Mouse (Mus musculus) liver, embryonic 15.5 days (tissue): ENCODE data around the gene Rint1. TPM values are rescaled to one million over a fixed set of nuclear protein-coding genes. Genes with fewer than 3 reads are reported as not detected.
A peak's percentile ranks its signal among the peaks of the same experiment; 100 is the strongest.

Source experiments
- ATAC-seq: fragments of 200-750 bp; cut with Nextera tagmentation; 2 replicates; pipeline ENCODE4 v1.8.0; 2017; ENCODE audit warnings: moderate number of reproducible peaks, mild to moderate bottlenecking, moderate library complexity; ENCODE audit not compliant: insufficient read depth
- H3K27ac ChIP-seq: fragments of 300-500 bp; sonication (generic); replicated peaks from 2 replicates; pipeline ENCODE4 v1.5.1; 2015; ENCODE audit warnings: mild to moderate bottlenecking, inconsistent platforms
- H3K27me3 ChIP-seq: fragments of 300-500 bp; sonication (generic); 2 replicates; pipeline ENCODE4 v1.6.1; 2015; ENCODE audit warnings: mild to moderate bottlenecking, inconsistent platforms
- H3K36me3 ChIP-seq: fragments of 300-500 bp; sonication (generic); replicated peaks from 2 replicates; pipeline ENCODE4 v1.6.1; 2015; ENCODE audit warnings: moderate library complexity, mild to moderate bottlenecking, inconsistent platforms
- H3K4me1 ChIP-seq: fragments of 300-500 bp; sonication (generic); replicated peaks from 2 replicates; pipeline ENCODE4 v1.6.1; 2015; ENCODE audit warnings: inconsistent platforms
- H3K4me2 ChIP-seq: fragments of 300-500 bp; sonication (generic); 2 replicates; pipeline ENCODE4 v1.6.1; 2015; ENCODE audit warnings: moderate library complexity, mild to moderate bottlenecking, inconsistent platforms
- H3K4me3 ChIP-seq: fragments of 300-500 bp; sonication (generic); replicated peaks from 2 replicates; pipeline ENCODE4 v1.5.1; 2015; ENCODE audit warnings: mild to moderate bottlenecking, inconsistent platforms
- H3K9ac ChIP-seq: fragments of 300-500 bp; sonication (generic); 2 replicates; pipeline ENCODE4 v1.6.1; 2015; ENCODE audit warnings: moderate library complexity, mild to moderate bottlenecking, inconsistent platforms
- H3K9me3 ChIP-seq: fragments of 300-500 bp; sonication (generic); replicated peaks from 2 replicates; pipeline ENCODE4 v1.6.1; 2016; ENCODE audit warnings: inconsistent platforms
- WGBS: fragments of 180-500 bp; shearing (Covaris S2); methylation state at CpG from one replicate; pipeline ENCODE4 v1.1.7; 2015; ENCODE audit warnings: mixed read lengths; ENCODE audit not compliant: insufficient replicate concordance; 5-methylcytosine and 5-hydroxymethylcytosine counted together
- polyA plus RNA-seq: library from polyadenylated mRNA; unstranded; fragments of >200 nt; fragmentation: Nextera tagmentation; extraction: Ambion mirVana; gene quantifications from 2 replicates; pipeline ENCODE4 v1.2.1, GENCODE M21; 2015

Gene Rint1
- polyA plus RNA-seq, 1 experiment from 2014 or later, result 16.5 TPM

DNA sequence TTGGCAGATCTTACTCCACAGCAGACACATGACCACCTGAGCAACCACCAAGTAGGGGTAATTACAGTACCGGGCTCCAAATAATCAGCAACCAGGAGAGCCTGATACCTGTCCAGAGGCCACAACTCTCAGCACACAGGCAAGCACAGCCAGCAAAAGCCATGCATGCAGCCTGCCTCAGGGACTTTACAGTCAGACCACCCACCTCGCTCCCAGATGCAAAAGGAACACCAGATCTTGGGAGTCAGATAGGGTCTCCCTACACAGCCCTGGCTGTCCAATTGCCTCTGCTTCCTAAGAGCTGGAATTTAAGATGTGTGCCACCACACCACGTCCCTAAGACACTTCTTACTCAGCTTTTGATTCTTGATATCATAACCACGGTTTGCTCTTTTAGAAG lies 6.3 kb upstream of the Rint1 start:
- WGBS, result 48% methylated on average over 4 of the region's 4 CpGs
- no peaks in the 10 kb centered on the region for H3K27me3 ChIP-seq
- H3K4me1 ChIP-seq, result peaks cover 28% of the 10 kb centered on the region
- no peak overlapping the region for H3K4me3 ChIP-seq
- ATAC-seq, result no peak
- no peak overlapping the region for H3K27ac ChIP-seq
- H3K9ac ChIP-seq, result no peak overlapping the region
- H3K4me2 ChIP-seq, result peak overlapping the region; percentile 16; the same call in 1 of the 2 replicates
- H3K36me3 ChIP-seq, result 0 out of 2 replicates have a peak, but pooled peaks cover 12% of the 10 kb centered on the region
- no peaks in the 10 kb centered on the region for H3K9me3 ChIP-seq

DNA sequence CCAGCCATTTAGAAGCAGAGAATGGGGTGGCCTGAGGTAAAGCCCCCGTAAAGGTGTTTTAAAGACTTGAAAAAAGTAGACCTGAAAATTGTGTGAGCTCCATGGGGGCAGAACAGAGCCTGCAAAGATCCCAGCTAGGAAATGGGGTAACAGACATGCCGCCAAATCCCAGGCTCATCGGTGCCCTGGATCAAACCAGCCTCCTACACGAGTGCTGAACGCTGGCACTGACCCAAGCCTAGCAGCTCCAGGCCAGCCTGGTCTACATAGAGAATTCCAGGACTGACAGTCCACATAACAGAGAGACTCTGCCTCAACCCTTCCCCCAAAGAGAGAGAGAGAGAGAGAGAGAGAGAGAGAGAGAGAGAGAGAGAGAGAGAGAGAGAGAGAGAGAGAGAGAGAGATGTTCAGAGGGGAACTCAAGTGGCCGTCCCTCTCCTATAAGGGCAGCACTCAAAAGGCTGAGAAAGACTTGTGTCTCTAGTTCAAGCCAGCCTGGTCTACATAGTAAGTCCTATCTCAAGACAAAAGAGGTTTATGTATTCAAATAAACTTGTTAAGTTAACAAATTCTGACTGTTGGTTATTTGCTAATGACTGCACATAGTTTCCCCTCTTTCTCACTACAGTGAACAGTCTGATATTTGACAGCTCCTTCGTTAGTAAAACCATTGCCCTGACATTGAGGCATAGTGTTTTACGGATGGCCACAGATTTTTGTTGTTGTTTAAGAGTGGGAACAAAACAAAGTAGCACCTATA lies 5.3 kb upstream of the Rint1 start:
- H3K27ac ChIP-seq, result no peak overlapping the region; the same call in 1 of the 2 replicates
- H3K4me1 ChIP-seq, result peaks cover 31% of the 10 kb centered on the region
- 0 out of 2 replicates have a peak, but pooled peaks cover 6% of the 10 kb centered on the region for H3K36me3 ChIP-seq
- ATAC-seq, result no peak
- no peaks in the 10 kb centered on the region for H3K27me3 ChIP-seq
- H3K9ac ChIP-seq, result peak overlapping the region; percentile 83
- H3K9me3 ChIP-seq, result no peaks in the 10 kb centered on the region
- peak overlapping the region; percentile 98 for H3K4me2 ChIP-seq
- WGBS, result 29% methylated on average over 8 of the region's 8 CpGs
- peak overlapping the region; percentile 89 for H3K4me3 ChIP-seq

DNA sequence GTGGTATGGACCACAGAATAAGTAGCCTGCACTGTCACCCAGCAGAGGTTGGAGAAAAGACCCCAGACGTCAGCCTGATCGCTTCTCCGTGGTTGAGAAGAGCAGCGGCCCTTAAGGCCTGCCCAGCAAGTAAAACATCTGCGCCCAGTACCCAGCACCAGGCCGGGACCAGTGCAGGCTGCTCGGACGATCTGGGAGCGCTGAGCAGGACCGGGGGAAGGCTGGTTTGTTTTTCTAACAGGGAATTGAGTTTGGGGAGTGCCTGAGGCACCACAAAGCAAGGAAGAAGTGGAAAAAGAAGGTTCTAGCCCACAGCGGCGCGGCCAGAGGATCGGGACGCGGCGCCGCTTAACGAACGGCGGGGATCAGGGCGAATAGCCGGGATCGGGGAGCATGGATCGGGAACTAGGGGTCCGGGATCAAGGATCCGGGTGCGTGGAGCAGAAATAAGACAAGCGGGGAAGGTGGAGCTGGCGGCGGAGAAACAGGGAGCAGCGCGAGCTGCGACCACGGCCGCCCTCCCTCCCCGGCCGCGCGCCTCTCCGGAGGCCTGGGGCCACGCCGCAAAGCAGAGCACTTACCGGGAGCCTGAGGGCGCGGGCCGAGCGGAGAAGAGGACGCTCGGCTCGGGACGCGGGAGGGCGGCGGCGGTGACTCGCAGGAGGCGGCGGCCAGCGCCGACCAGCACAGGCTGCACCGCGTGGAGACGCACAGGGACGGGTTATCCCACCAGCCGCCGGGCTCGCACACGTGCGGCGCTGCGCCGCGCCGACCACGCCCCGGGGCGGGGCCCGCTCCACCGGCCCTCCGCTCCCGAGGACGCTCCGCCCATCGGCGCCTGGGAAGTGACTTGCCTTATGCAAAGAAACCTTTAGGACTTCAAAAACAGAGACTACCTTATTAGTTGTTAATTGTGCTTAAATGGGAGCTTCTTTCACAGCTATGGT lies 4.3 kb upstream of the Rint1 start, which contains the start of gene Pus7:
Gene Pus7 (minus strand): TSS at position 781 of the 947 bp plus-strand sequence.
- peak within 1 kb of the TSS; percentile 83 for H3K9ac ChIP-seq
- H3K9me3 ChIP-seq, result no peaks in the 10 kb centered on the region
- peak within 1 kb of the TSS; percentile 98 for H3K4me2 ChIP-seq
- H3K27me3 ChIP-seq, result no peaks in the 10 kb centered on the region
- under 1% methylated on average over 86 of the region's 86 CpGs for WGBS
- peak; percentile 88 for ATAC-seq
- H3K27ac ChIP-seq, result peak within 1 kb of the TSS; percentile 69
- peaks cover 34% of the 10 kb centered on the region for H3K4me1 ChIP-seq
- H3K4me3 ChIP-seq, result peak within 1 kb of the TSS; percentile 89
- no peaks in the 10 kb centered on the region for H3K36me3 ChIP-seq

DNA sequence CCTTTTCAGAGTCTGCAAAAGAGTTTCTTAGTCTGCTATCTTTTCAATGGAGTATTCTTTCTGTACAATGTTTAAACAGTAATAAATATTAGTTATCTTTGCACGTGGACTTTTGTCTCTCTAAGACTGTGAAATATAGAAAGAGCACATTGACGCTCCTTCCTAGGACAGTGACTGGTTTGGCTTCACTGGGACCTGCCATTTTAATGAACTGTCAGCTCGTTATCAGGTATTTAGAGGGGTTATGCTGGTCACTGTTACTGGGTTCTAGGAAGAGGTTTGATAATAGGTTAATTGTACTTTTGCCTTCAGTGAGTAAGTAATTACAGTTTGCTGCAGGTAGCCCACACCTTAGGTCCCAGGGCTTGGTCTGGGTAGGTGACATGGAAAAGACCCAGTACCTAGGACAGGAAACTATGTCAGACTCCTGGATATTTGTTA lies 899 bp downstream of the Rint1 start:
- Histone ChIP-seq H3K4me2 (peak overlapping the region; percentile 84), H3K9me3 (no peaks in the 10 kb centered on the region), H3K27me3 (no peaks in the 10 kb centered on the region), H3K27ac (peak overlapping the region; percentile 85), H3K4me3 (peak overlapping the region; percentile 82), H3K9ac (peak overlapping the region; percentile 86), H3K4me1 (peaks cover 39% of the 10 kb centered on the region), H3K36me3 (peaks cover 33% of the 10 kb centered on the region)
- WGBS, result 6% methylated on average over 3 of the region's 3 CpGs
- no peak for ATAC-seq

DNA sequence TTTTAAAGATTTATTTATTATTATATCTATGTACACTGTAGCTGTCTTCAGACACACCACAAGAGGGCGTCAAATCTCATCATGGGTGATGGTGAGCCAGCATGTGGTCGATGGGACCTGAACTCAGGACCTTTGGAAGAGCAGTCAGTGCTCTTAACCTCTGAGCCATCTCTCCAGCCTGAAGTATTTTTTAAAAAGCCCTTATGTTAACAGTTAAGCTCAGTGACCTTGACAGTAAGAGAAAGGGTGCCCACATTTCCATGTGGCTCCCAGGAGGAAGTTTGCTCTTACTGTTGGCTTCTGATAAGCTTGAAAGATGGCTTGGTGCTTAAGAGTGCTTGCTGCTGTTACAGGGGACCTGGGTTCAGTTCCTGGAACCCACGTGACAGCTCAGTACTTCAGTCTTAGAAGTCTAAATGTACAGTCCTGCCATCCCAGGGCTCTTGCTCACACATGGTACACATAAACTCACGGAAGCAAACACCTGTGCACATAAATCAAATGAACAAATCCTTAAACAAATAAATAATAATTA lies 1.6 kb downstream of the Rint1 start:
- Histone ChIP-seq H3K4me2 (peak overlapping the region; percentile 84), H3K9ac (no peak overlapping the region), H3K9me3 (no peaks in the 10 kb centered on the region), H3K36me3 (peaks cover 39% of the 10 kb centered on the region), H3K4me3 (peak overlapping the region; percentile 82), H3K4me1 (peaks cover 34% of the 10 kb centered on the region), H3K27me3 (no peaks in the 10 kb centered on the region), H3K27ac (peak overlapping the region; percentile 85)
- 0 out of 2 replicates have a peak, but pooled peaks have one; percentile 13 for ATAC-seq
- 33% methylated on average over 4 of the region's 4 CpGs for WGBS

DNA sequence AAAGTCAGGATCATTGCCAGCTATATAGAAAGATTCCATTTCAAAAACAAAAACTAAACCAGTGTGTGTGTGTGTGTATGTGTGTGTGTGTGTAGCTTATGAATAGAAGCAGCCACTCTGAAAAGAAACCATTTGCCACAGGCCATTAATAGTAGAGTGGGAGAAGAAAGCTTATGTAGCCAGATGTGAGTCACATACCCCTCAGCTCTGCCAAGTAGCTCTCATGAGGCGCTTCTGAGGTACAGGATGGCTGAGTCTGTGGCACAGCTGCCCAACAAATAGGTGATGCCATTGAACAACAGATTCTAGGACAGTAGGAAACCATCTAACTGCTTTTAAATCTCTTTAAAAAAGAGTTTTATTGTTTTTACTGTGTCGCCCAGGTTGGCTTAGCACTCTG lies 5.2 kb downstream of the Rint1 start:
- Histone ChIP-seq H3K4me2 (no peak overlapping the region), H3K9me3 (no peaks in the 10 kb centered on the region), H3K9ac (no peak overlapping the region), H3K36me3 (peaks cover 73% of the 10 kb centered on the region), H3K4me3 (no peak overlapping the region), H3K27ac (no peak overlapping the region), H3K27me3 (no peaks in the 10 kb centered on the region), H3K4me1 (peaks cover 29% of the 10 kb centered on the region)
- no peak for ATAC-seq
- WGBS, result 73% methylated on average over 2 of the region's 2 CpGs

DNA sequence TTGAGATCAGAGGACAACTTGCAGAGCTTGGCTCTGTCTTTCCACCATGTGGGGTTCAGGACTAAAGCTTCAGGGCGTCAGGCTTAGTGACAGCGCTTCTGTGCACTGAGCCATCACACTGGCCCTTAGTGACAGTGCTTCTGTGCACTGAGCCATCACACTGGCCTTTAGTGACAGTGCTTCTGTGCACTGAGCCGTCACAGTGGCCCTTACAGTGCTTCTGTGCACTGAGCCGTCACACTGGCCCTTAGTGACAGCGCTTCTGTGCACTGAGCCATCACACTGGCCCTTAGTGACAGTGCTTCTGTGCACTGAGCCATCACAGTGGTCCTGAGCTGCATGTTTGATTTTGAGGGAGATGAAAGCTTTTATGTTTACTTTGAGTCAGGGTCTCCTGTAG lies 27.3 kb downstream of the Rint1 start:
- no peaks in the 10 kb centered on the region for H3K4me1 ChIP-seq
- no peak for ATAC-seq
- H3K4me2 ChIP-seq, result no peak overlapping the region
- no peaks in the 10 kb centered on the region for H3K27me3 ChIP-seq
- peaks cover 93% of the 10 kb centered on the region for H3K36me3 ChIP-seq
- 88% methylated on average over 5 of the region's 5 CpGs for WGBS
- no peak overlapping the region for H3K9ac ChIP-seq
- H3K27ac ChIP-seq, result no peak overlapping the region
- H3K4me3 ChIP-seq, result no peak overlapping the region
- peaks cover 7% of the 10 kb centered on the region; the same call in 1 of the 2 replicates for H3K9me3 ChIP-seq

DNA sequence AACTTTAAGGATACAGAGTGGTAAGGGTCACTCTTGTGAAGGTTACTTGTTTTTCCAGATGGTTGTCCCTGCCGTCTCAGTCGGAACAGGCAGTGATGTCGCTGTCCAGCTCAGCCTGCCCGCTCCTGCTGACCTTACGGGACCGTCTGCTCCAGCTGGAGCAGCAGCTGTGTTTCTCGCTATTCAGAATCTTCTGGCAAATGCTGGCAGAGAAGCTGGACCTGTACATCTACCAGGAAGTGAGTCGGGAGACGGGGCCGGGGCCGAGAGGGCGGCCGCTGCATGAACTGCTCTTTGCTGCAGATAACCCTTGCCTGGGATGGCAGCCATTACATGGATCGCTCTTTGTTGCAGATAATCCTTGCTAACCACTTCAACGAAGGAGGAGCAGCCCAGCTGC lies 29.2 kb downstream of the Rint1 start:
- no peak for ATAC-seq

DNA sequence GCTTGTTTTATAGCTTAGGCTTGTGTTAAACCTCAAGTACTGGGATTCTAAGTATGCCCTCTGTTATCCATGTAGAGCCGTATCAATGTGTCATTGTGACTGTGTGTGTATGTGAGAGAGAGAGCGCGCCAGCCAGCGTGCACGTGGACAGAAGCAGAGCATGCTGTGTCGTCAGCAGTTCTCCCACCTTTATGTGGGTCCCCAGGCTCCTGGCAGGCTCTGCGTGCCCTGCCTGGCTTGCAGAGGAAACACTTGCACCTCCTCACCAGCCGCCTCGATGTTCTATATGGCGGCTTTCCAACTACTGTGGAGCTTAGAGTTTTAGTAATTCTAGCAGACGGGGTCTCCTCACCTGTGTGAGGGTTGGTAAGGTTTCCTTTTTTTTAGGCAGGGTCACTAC lies 34.8 kb downstream of the Rint1 start:
- H3K36me3 ChIP-seq, result peaks cover 31% of the 10 kb centered on the region
- no peak overlapping the region for H3K4me3 ChIP-seq
- H3K9me3 ChIP-seq, result no peaks in the 10 kb centered on the region
- H3K4me1 ChIP-seq, result no peaks in the 10 kb centered on the region
- no peaks in the 10 kb centered on the region for H3K27me3 ChIP-seq
- H3K27ac ChIP-seq, result no peak overlapping the region
- H3K4me2 ChIP-seq, result no peak overlapping the region
- no peak overlapping the region for H3K9ac ChIP-seq
- no peak for ATAC-seq
- 74% methylated on average over 11 of the region's 11 CpGs for WGBS

More for the DNA sequence above, 29.2 kb downstream of the Rint1 start:
- no peaks in the 10 kb centered on the region for H3K4me1 ChIP-seq
- no peak overlapping the region for H3K9ac ChIP-seq
- no peak overlapping the region for H3K4me3 ChIP-seq
- 85% methylated on average over 15 of the region's 15 CpGs for WGBS
- no peaks in the 10 kb centered on the region for H3K27me3 ChIP-seq
- H3K9me3 ChIP-seq, result peaks cover 6% of the 10 kb centered on the region; the same call in 1 of the 2 replicates
- peaks cover 84% of the 10 kb centered on the region for H3K36me3 ChIP-seq
- no peak overlapping the region for H3K4me2 ChIP-seq
- no peak overlapping the region for H3K27ac ChIP-seq

DNA sequence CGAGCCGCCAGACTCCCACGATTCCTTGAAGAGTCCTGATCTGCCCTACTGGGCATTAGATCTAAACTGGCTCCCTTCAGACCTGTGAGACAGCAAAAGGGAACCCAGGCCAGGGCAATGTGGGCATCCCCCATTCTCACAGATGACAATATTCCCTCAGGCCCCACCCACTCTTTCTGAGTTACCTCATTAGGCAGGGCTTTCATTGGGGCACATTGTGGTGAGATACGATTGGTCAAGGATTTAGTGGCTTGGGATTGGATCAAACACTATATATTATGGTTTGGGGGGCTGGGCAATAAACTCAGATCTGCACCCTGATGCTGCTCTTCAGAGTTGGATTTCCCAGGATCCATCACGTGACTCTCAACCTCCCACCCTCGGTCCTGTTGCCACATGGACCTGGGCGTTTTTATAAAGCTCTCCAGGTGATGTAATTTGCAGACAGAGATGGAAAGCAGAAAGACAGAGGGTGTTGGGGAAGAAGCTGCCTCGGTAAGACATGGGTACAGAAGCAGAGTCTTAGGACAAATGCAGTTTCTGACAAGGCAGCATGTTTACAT lies 36.7 kb downstream of the Rint1 start:
- Histone ChIP-seq H3K36me3 (peaks cover 17% of the 10 kb centered on the region), H3K4me1 (no peaks in the 10 kb centered on the region), H3K4me2 (no peak overlapping the region), H3K27ac (no peak overlapping the region), H3K9me3 (no peaks in the 10 kb centered on the region), H3K27me3 (peaks cover 7% of the 10 kb centered on the region; the same call in 1 of the 2 replicates), H3K4me3 (no peak overlapping the region), H3K9ac (no peak overlapping the region)
- ATAC-seq, result no peak
- 68% methylated on average over 8 of the region's 8 CpGs for WGBS
